Mouse (Mus musculus) C2C12 (cell line): ENCODE results near the gene Gm21985.

Experiments used
- CEBPB ChIP-seq: IDR thresholded peaks from one replicate; pipeline ENCODE4 v1.6.1; 2011; ENCODE audit warnings: low read depth, mild to moderate bottlenecking, control low read depth, moderate library complexity
- CTCF ChIP-seq: IDR thresholded peaks from one replicate; pipeline ENCODE4 v1.5.1; 2011; ENCODE audit not compliant: control insufficient read depth, insufficient read depth, insufficient read length
- MAX ChIP-seq: IDR thresholded peaks from one replicate; pipeline ENCODE4 v1.6.1; 2011; ENCODE audit warnings: mild to moderate bottlenecking, control low read depth
- MYOD1 ChIP-seq: IDR thresholded peaks from one replicate; pipeline ENCODE4 v1.6.1; 2011; ENCODE audit warnings: low read depth; ENCODE audit not compliant: control insufficient read depth, insufficient read length
- MYOG ChIP-seq: IDR thresholded peaks from one replicate; pipeline ENCODE4 v1.6.1; 2011; ENCODE audit not compliant: control insufficient read depth, insufficient read length; ENCODE audit errors: extremely low read depth
- USF1 ChIP-seq: IDR thresholded peaks from one replicate; pipeline ENCODE4 v1.6.1; 2011; ENCODE audit warnings: low read depth, mild to moderate bottlenecking, control low read depth, moderate library complexity

DNA sequence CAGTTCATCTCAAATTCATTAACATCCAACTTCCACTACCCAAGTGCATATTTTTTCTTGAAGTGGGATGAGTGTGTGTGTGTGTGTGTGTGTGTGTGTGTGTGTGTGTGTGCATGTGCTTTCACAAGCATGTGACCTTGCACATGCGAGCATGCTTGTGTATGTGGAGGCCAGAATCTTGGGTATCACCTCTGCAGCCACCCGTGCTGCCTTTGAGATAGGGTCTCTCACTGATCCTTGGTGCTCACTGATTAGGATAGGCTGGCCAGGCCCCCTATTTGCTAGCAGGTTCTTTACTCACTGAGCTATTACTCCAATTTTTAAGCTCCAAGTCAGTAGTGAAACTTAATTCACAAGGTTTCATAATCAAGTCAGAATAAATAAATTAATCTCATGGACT, 6.8 kb downstream of the Gm21985 start:
- TF ChIP-seq CEBPB (no peak), CTCF (no peak), MYOG (no peak), USF1 (no peak), MAX (no peak), MYOD1 (no peak)
